Mouse (Mus musculus) E14TG2a.4 (cell line): ENCODE data around the gene Sox5.

ENCODE experiments used
- CTCF ChIP-seq: conservative IDR thresholded peaks from 2 replicates; pipeline ENCODE4 v1.5.1; 2014; ENCODE audit warnings: low read length
- NANOG ChIP-seq: IDR thresholded peaks from 2 replicates; pipeline ENCODE4 v1.6.1; 2014; ENCODE audit warnings: borderline replicate concordance, low read length, mixed read lengths

- TF ChIP-seq CTCF (no peak), NANOG (no peak)
Measured at GRCm38 (mm10) chr6:144782866-144783265, 1.1 kb upstream of the Sox5 start.
